Mouse (Mus musculus) liver, embryonic 11.5 days (tissue): ENCODE results near the gene Cpe. TPM values are rescaled to one million over a fixed set of nuclear protein-coding genes. Genes with fewer than 3 reads are reported as not detected.

Experiments used
- ATAC-seq: fragments of 200-750 bp; cut with Nextera tagmentation; replicated peaks from 2 replicates; pipeline ENCODE4 v1.8.0; 2017; ENCODE audit warnings: moderate number of reproducible peaks, mild to moderate bottlenecking, moderate TSS enrichment, moderate library complexity; ENCODE audit not compliant: low FRiP score
- DNase-seq: peaks from one replicate; pipeline ENCODE4 v3.0.0-alpha.2; 2017; ENCODE audit warnings: low spot score
- H3K27ac ChIP-seq: fragments of 300-500 bp; sonication (generic); 2 replicates; pipeline ENCODE4 v1.5.1; 2014; ENCODE audit warnings: mild to moderate bottlenecking, low read depth, low read length, control low read depth
- H3K27me3 ChIP-seq: fragments of 300-500 bp; sonication (generic); replicated peaks from 2 replicates; pipeline ENCODE4 v1.6.1; 2014; ENCODE audit warnings: low read length, mixed read lengths; ENCODE audit not compliant: control insufficient read depth, insufficient read depth
- H3K36me3 ChIP-seq: fragments of 300-500 bp; sonication (generic); 2 replicates; pipeline ENCODE4 v1.6.1; 2014; ENCODE audit warnings: mild to moderate bottlenecking, low read length, moderate library complexity, mixed read lengths; ENCODE audit not compliant: control insufficient read depth, insufficient read depth
- H3K4me1 ChIP-seq: fragments of 300-500 bp; sonication (generic); replicated peaks from 2 replicates; pipeline ENCODE4 v1.6.1; 2014; ENCODE audit warnings: low read length, mixed read lengths; ENCODE audit not compliant: control insufficient read depth, insufficient read depth
- H3K4me2 ChIP-seq: fragments of 300-500 bp; sonication (generic); 2 replicates; pipeline ENCODE4 v1.6.1; 2014; ENCODE audit warnings: mild to moderate bottlenecking, control low read depth, moderate library complexity
- H3K4me3 ChIP-seq: fragments of 300-500 bp; sonication (generic); 2 replicates; pipeline ENCODE4 v1.5.1; 2014; ENCODE audit warnings: low read depth, low read length, control low read depth
- H3K9ac ChIP-seq: fragments of 300-500 bp; sonication (generic); 2 replicates; pipeline ENCODE4 v1.6.1; 2014; ENCODE audit warnings: low read depth, low read length, control low read depth
- H3K9me3 ChIP-seq: fragments of 300-500 bp; sonication (generic); 2 replicates; pipeline ENCODE4 v1.6.1; 2016; ENCODE audit warnings: low read length, inconsistent platforms, mixed read lengths; ENCODE audit not compliant: control insufficient read depth
- WGBS: fragments of 180-500 bp; shearing (Covaris S2); extraction: QIAGEN DNeasy Blood & Tissue Kit; methylation state at CpG from one replicate; pipeline ENCODE4 v1.1.7; 2014; 5-methylcytosine and 5-hydroxymethylcytosine counted together
- polyA plus RNA-seq: library from polyadenylated mRNA; unstranded; fragments of >200 nt; fragmentation: Nextera tagmentation; extraction: Ambion mirVana; gene quantifications from 2 replicates; pipeline ENCODE4 v1.2.1, GENCODE M21; 2014

Cpe gene
- polyA plus RNA-seq, 1 experiment from 2014 or later = 13.7 TPM

- WGBS = 78% methylated on average over 4 of the region's 4 CpGs
- DNase-seq = no peak
- H3K36me3 ChIP-seq = peaks cover 35% of the 10 kb centered on the region
Observed at GRCm38 (mm10) chr8:64726190-64726695, 33.4 kb upstream of the Cpe start.

GRCm38 (mm10) chr8:64723206-64723605, 30.4 kb upstream of the Cpe start:
- Histone ChIP-seq H3K9me3 (no peaks in the 10 kb centered on the region), H3K27me3 (no peaks in the 10 kb centered on the region), H3K4me2 (no peak overlapping the region), H3K27ac (no peak overlapping the region), H3K9ac (no peak overlapping the region), H3K36me3 (peaks cover 38% of the 10 kb centered on the region), H3K4me3 (no peak overlapping the region), H3K4me1 (no peaks in the 10 kb centered on the region)
- DNase-seq (no peak), ATAC-seq (no peak)
- WGBS = 92% methylated on average over 2 of the region's 2 CpGs

More at GRCm38 (mm10) chr8:64726190-64726695, 33.4 kb upstream of the Cpe start:
- no peaks in the 10 kb centered on the region for H3K4me1 ChIP-seq
- no peak for ATAC-seq
- no peak overlapping the region for H3K9ac ChIP-seq
- H3K9me3 ChIP-seq = no peaks in the 10 kb centered on the region
- no peak overlapping the region for H3K27ac ChIP-seq
- no peak overlapping the region for H3K4me2 ChIP-seq
- no peaks in the 10 kb centered on the region for H3K27me3 ChIP-seq
- H3K4me3 ChIP-seq = no peak overlapping the region

GRCm38 (mm10) chr8:64717868-64718267, 25.0 kb upstream of the Cpe start:
- Histone ChIP-seq H3K36me3 (peaks cover 18% of the 10 kb centered on the region), H3K4me2 (no peak overlapping the region), H3K27me3 (no peaks in the 10 kb centered on the region), H3K9me3 (no peaks in the 10 kb centered on the region), H3K4me3 (no peak overlapping the region), H3K9ac (no peak overlapping the region), H3K27ac (no peak overlapping the region), H3K4me1 (no peaks in the 10 kb centered on the region)
- 87% methylated on average over 7 of the region's 7 CpGs for WGBS
- ATAC-seq = no peak
- no peak for DNase-seq

GRCm38 (mm10) chr8:64712499-64712898, 19.6 kb upstream of the Cpe start:
- H3K9ac ChIP-seq = no peak overlapping the region
- no peaks in the 10 kb centered on the region for H3K9me3 ChIP-seq
- no peak overlapping the region for H3K4me2 ChIP-seq
- DNase-seq = no peak
- WGBS = 87% methylated on average over 7 of the region's 7 CpGs
- no peak overlapping the region for H3K4me3 ChIP-seq
- no peak overlapping the region for H3K27ac ChIP-seq
- no peaks in the 10 kb centered on the region for H3K27me3 ChIP-seq
- no peaks in the 10 kb centered on the region for H3K36me3 ChIP-seq
- ATAC-seq = no peak
- no peaks in the 10 kb centered on the region for H3K4me1 ChIP-seq

GRCm38 (mm10) chr8:64711544-64711943, 18.7 kb upstream of the Cpe start:
- no peak for ATAC-seq

GRCm38 (mm10) chr8:64707481-64707880, 14.6 kb upstream of the Cpe start:
- no peak for DNase-seq
- no peaks in the 10 kb centered on the region for H3K27me3 ChIP-seq
- no peak overlapping the region for H3K9ac ChIP-seq
- H3K27ac ChIP-seq = no peak overlapping the region
- H3K4me1 ChIP-seq = no peaks in the 10 kb centered on the region
- no peak for ATAC-seq
- H3K4me3 ChIP-seq = no peak overlapping the region
- no peak overlapping the region for H3K4me2 ChIP-seq
- H3K9me3 ChIP-seq = no peaks in the 10 kb centered on the region
- H3K36me3 ChIP-seq = no peaks in the 10 kb centered on the region

More at GRCm38 (mm10) chr8:64711544-64711943, 18.7 kb upstream of the Cpe start:
- H3K27me3 ChIP-seq = no peaks in the 10 kb centered on the region
- DNase-seq = no peak
- H3K9ac ChIP-seq = no peak overlapping the region
- 17% methylated on average over 1 of the region's 1 CpGs for WGBS
- H3K4me2 ChIP-seq = no peak overlapping the region
- no peaks in the 10 kb centered on the region for H3K9me3 ChIP-seq
- no peak overlapping the region for H3K27ac ChIP-seq
- no peak overlapping the region for H3K4me3 ChIP-seq
- no peaks in the 10 kb centered on the region for H3K36me3 ChIP-seq
- no peaks in the 10 kb centered on the region for H3K4me1 ChIP-seq

- Histone ChIP-seq H3K4me3 (no peak overlapping the region), H3K36me3 (no peaks in the 10 kb centered on the region), H3K27ac (no peak overlapping the region), H3K27me3 (no peaks in the 10 kb centered on the region), H3K9me3 (no peaks in the 10 kb centered on the region), H3K4me1 (no peaks in the 10 kb centered on the region), H3K9ac (no peak overlapping the region), H3K4me2 (no peak overlapping the region)
- 69% methylated on average over 1 of the region's 1 CpGs for WGBS
- no peak for ATAC-seq
- DNase-seq = no peak
Observed at GRCm38 (mm10) chr8:64703191-64703590, 10.3 kb upstream of the Cpe start.

GRCm38 (mm10) chr8:64691591-64692401, 1.1 kb downstream of the Cpe start:
- H3K27me3 ChIP-seq = peaks cover 22% of the 10 kb centered on the region
- H3K4me3 ChIP-seq = peak overlapping the region; percentile 48
- H3K4me1 ChIP-seq = no peaks in the 10 kb centered on the region
- peak overlapping the region; percentile 72 for H3K4me2 ChIP-seq
- DNase-seq (no peak), ATAC-seq (no peak)
- WGBS = 21% methylated on average over 16 of the region's 16 CpGs
- no peak overlapping the region for H3K9ac ChIP-seq
- no peak overlapping the region for H3K27ac ChIP-seq
- no peaks in the 10 kb centered on the region for H3K9me3 ChIP-seq
- H3K36me3 ChIP-seq = no peaks in the 10 kb centered on the region

GRCm38 (mm10) chr8:64690845-64691244, 2.0 kb downstream of the Cpe start:
- DNase-seq = no peak
- Histone ChIP-seq H3K27ac (no peak overlapping the region), H3K36me3 (no peaks in the 10 kb centered on the region), H3K4me1 (no peaks in the 10 kb centered on the region), H3K27me3 (peaks cover 22% of the 10 kb centered on the region), H3K4me3 (no peak overlapping the region), H3K9ac (no peak overlapping the region), H3K4me2 (no peak overlapping the region), H3K9me3 (no peaks in the 10 kb centered on the region)
- WGBS = 85% methylated on average over 6 of the region's 6 CpGs
- ATAC-seq = no peak
